Mouse (Mus musculus): ENCODE results near the gene Cdk5rap3. TPM values are rescaled to one million over a fixed set of nuclear protein-coding genes. Genes with fewer than 3 reads are reported as not detected.

The Cdk5rap3 gene
- polyA plus RNA-seq, 1 experiment from 2014 or later, result 107 TPM

DNA sequence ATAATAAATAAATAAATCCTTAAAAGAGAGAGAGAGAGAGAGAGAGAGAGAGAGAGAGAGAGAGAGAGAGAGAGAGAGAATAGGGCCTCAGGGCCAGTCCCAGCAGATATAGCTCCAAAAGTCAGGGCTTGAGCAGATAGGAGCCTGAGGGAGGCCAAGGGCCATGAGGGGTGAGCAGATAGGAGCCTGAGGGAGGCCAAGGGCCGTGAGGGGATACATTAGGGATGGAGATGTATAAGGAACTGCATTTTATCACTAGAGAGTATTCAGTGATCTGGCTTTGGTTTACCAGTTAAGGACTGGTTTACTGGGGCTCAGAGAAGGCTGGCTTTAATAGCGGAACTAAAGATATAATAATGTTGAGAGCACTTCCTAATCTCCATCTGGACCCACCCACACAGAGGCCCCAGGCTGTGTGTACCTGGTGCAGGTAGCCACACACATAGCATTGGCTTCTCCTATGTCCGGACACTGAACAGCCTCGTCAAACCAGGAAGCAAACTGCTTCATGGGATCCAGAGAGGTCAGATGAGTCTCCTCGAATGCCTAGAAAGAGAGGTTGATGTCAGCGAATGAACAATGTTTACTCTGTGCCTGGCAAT, 25.8 kb upstream of the Cdk5rap3 start:
- DNase-seq (ENCODE audit: extremely low spot score, low spot score), result no peak
- 86% methylated on average over 6 of the region's 6 CpGs for WGBS
- Histone ChIP-seq H3K36me3 (replicated peaks) (no peaks in the 10 kb centered on the region; the same call in none of the 2 replicates), H3K27me3 (ENCODE audit: poor library complexity, severe bottlenecking) (peaks cover 15% of the 10 kb centered on the region), H3K4me1 (peaks cover 38% of the 10 kb centered on the region), H3K4me3 (0 out of 2 replicates have a peak overlapping the region, but pooled peaks have one; percentile 14), H3K9me3 (no peaks in the 10 kb centered on the region), H3K27ac (no peak overlapping the region)

DNA sequence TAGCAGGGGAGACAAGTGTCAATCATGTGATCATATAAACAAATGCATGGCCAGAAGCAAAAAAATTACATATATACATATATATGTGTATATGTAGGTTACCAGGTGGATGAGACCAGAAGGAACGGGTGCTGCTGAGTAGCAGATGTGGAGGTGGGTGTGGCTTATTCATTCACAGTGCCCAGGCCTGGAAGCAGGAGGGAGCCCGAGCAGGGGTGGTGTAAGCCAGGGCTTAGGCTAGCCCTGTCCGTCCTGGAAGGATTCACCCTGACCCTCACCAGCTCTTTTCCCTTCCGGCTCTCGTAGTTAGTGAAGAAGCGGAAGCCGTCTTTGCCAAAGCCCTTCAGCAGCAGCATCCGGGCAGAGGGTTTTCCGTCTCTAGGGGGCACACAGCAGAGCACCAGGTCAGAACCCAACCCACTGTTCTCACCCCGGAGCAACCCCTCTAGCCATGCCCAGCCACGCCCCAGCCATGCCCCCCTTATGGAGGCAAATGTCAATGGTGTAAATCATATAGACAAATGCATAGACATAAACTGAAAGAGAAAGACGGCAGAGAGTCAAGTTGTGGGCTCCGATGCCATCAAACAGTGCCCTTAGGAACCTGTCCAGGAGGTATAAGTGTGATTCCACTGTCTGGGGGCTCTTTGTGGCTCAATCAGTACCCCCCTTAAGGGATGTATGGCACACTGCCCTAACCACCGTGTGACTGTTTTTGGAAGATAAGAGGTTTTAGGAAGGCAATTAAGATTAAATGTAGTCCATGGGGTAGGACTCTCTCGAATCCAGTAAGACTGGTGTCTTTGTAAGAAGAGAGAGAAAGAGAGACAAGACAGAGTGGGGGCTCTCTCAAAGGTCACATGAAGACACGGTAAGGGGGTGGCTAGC, 24.5 kb upstream of the Cdk5rap3 start:
- Histone ChIP-seq H3K4me1 (peaks cover 29% of the 10 kb centered on the region), H3K4me3 (no peak overlapping the region; the same call in none of the 2 replicates), H3K36me3 (replicated peaks) (no peaks in the 10 kb centered on the region; the same call in 1 of the 2 replicates), H3K9me3 (no peaks in the 10 kb centered on the region), H3K27me3 (ENCODE audit: poor library complexity, severe bottlenecking) (peaks cover 15% of the 10 kb centered on the region), H3K27ac (0 out of 2 replicates have a peak overlapping the region, but pooled peaks have one; percentile 30)
- DNase-seq (ENCODE audit: extremely low spot score, low spot score), result no peak
- 81% methylated on average over 16 of the region's 16 CpGs for WGBS

DNA sequence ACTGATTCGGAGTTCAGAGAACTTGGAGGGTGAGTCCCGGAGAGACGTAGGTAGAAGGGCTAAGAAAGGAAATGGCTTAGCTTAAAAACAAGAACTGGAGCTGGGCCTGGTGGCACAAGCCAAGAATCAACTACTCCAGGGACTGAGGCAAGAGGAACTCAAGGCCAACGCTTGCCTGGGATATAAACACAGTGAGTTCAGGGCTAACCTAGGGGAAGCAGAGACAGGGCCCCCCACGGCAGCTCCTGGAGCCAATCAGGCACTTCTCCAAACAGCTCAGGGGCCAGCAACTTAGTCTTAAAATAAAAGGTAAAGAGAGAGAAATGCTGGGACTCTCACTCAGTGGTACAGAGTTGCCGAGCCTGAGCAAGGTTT, 22.1 kb upstream of the Cdk5rap3 start:
- no peak for DNase-seq (ENCODE audit: extremely low spot score, low spot score)
- no peaks in the 10 kb centered on the region for H3K9me3 ChIP-seq
- H3K27me3 ChIP-seq (ENCODE audit: poor library complexity, severe bottlenecking), result peaks cover 5% of the 10 kb centered on the region
- H3K27ac ChIP-seq, result no peak overlapping the region
- H3K4me3 ChIP-seq, result no peak overlapping the region
- 89% methylated on average over 6 of the region's 6 CpGs for WGBS
- peaks cover 20% of the 10 kb centered on the region for H3K4me1 ChIP-seq
- no peaks in the 10 kb centered on the region; the same call in 1 of the 2 replicates for H3K36me3 ChIP-seq (replicated peaks)

DNA sequence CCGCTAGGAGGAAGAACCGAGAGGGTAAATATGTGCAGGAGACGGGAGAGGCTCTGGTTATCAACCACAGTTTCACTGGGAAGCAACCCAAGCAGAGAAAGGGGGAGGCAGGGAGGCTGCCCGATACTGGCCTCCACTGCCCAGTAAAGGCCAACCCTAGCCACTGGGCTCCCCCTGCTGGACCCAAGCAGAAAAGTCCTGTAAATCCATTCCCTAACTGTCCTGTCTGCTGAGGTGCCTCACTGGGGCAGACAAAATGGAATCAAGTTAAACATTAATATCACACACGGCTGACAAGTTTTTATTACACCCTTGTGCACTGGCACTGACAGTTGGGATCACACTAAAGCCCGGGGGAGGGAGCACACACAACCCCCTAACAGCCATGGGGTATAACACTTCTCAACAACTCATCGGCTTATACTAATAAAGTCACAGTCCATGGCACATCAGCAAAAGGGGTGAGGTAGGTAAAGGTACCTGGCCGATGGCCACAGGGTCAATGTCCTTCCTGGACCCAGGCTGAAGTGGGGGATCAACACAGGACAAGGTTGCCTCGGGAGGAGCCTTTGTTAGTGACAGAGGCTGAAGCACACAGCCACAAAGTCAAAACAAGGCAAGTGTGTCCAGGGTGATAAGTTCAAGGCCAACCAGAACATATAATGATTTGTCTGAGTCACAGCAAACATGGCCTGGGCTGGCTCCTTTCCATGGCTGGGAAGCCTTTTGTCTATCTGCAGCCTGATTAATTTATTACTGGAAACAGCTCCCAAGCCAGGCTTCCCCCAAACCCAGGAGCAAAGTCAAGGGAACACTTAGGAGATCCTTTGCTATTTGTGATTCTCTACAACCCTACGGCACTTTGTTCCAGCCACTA, 21.5 kb upstream of the Cdk5rap3 start:
- H3K27me3 ChIP-seq (ENCODE audit: poor library complexity, severe bottlenecking), result peaks cover 3% of the 10 kb centered on the region
- peak overlapping the region; percentile 65 for H3K27ac ChIP-seq
- no peaks in the 10 kb centered on the region for H3K9me3 ChIP-seq
- 61% methylated on average over 10 of the region's 10 CpGs for WGBS
- no peak overlapping the region for H3K4me3 ChIP-seq
- DNase-seq (ENCODE audit: extremely low spot score, low spot score), result peak; percentile 36
- no peaks in the 10 kb centered on the region; the same call in 1 of the 2 replicates for H3K36me3 ChIP-seq (replicated peaks)
- H3K4me1 ChIP-seq, result peaks cover 17% of the 10 kb centered on the region

GRCm38 (mm10) chr11:96935872-96936650, 19.8 kb upstream of the Cdk5rap3 start:
- Histone ChIP-seq H3K4me1 (peaks cover 23% of the 10 kb centered on the region), H3K27me3 (ENCODE audit: poor library complexity, severe bottlenecking) (no peaks in the 10 kb centered on the region), H3K4me3 (no peak overlapping the region), H3K27ac (no peak overlapping the region), H3K36me3 (replicated peaks) (no peaks in the 10 kb centered on the region; the same call in 1 of the 2 replicates), H3K9me3 (no peaks in the 10 kb centered on the region)
- 88% methylated on average over 9 of the region's 9 CpGs for WGBS
- DNase-seq (ENCODE audit: extremely low spot score, low spot score), result no peak

- Histone ChIP-seq H3K9me3 (no peaks in the 10 kb centered on the region), H3K27ac (peak overlapping the region; percentile 82), H3K36me3 (replicated peaks) (no peaks in the 10 kb centered on the region; the same call in 1 of the 2 replicates), H3K4me1 (peaks cover 20% of the 10 kb centered on the region), H3K4me3 (peak overlapping the region; percentile 36), H3K27me3 (ENCODE audit: poor library complexity, severe bottlenecking) (peaks cover 7% of the 10 kb centered on the region)
- 22% methylated on average over 12 of the region's 12 CpGs for WGBS
- peak; percentile 67 for DNase-seq (ENCODE audit: extremely low spot score, low spot score)
These were observed 18.6 kb upstream of the Cdk5rap3 start for GRCm38 (mm10) chr11:96934921-96935356.

- Histone ChIP-seq H3K4me1 (peaks cover 33% of the 10 kb centered on the region), H3K9me3 (no peaks in the 10 kb centered on the region), H3K4me3 (no peak overlapping the region), H3K36me3 (replicated peaks) (no peaks in the 10 kb centered on the region), H3K27ac (no peak overlapping the region), H3K27me3 (ENCODE audit: poor library complexity, severe bottlenecking) (peaks cover 19% of the 10 kb centered on the region)
- 91% methylated on average over 13 of the region's 13 CpGs for WGBS
- no peak for DNase-seq (ENCODE audit: extremely low spot score, low spot score)
These were observed 17.4 kb upstream of the Cdk5rap3 start for GRCm38 (mm10) chr11:96933562-96934276.

DNA sequence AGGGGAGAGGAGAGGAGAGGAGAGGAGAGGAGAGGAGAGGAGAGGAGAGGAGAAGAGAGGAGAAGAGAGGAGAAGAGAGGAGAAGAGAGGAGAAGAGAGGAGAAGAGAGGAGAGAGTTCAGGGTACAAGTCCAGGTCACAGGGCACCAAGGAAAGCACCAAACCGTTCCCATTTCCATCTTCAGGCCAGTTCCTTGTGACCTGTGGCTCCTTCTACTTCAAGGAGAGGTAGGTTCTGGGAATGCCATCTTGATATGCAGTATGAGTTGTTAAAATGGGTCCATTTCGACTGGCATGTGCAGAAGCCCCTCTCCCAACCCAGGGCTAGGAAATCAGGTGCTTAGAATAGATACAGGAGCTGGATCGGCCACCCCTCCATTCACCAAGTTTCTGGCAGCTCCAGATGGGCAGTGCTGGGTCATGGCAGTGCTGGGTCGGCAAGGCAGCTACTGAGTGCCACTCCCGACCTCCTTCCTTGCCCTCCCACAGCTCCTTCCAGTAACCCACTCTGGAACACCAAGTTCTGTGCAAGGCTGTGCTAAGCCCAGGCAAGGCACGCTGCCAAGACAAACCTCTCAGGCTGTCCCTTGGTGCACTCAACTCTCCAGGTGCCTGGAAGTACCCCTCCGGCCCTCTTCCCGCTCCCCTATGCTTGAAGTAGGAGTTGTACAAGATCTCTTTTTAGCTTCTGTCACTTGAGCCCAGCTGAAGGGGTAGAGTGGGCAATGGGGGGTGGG, 15.2 kb upstream of the Cdk5rap3 start:
- Histone ChIP-seq H3K36me3 (replicated peaks) (no peaks in the 10 kb centered on the region), H3K27ac (0 out of 2 replicates have a peak overlapping the region, but pooled peaks have one; percentile 31), H3K4me3 (no peak overlapping the region), H3K27me3 (ENCODE audit: poor library complexity, severe bottlenecking) (peaks cover 32% of the 10 kb centered on the region), H3K9me3 (no peaks in the 10 kb centered on the region), H3K4me1 (peaks cover 30% of the 10 kb centered on the region)
- WGBS, result 66% methylated on average over 8 of the region's 8 CpGs
- no peak for DNase-seq (ENCODE audit: extremely low spot score, low spot score)

- H3K27ac ChIP-seq, result peak overlapping the region; percentile 8; the same call in 1 of the 2 replicates
- peaks cover 33% of the 10 kb centered on the region for H3K27me3 ChIP-seq (ENCODE audit: poor library complexity, severe bottlenecking)
- peaks cover 25% of the 10 kb centered on the region for H3K4me1 ChIP-seq
- DNase-seq (ENCODE audit: extremely low spot score, low spot score), result no peak
- 78% methylated on average over 9 of the region's 9 CpGs for WGBS
- no peak overlapping the region for H3K4me3 ChIP-seq
- no peaks in the 10 kb centered on the region for H3K9me3 ChIP-seq
- H3K36me3 ChIP-seq (replicated peaks), result no peaks in the 10 kb centered on the region
These were observed 13.6 kb upstream of the Cdk5rap3 start for GRCm38 (mm10) chr11:96929766-96930331.

- 0 out of 2 replicates have a peak overlapping the region, but pooled peaks have one; percentile 1 for H3K4me3 ChIP-seq
- WGBS, result 20% methylated on average over 13 of the region's 13 CpGs
- peaks cover 33% of the 10 kb centered on the region for H3K27me3 ChIP-seq (ENCODE audit: poor library complexity, severe bottlenecking)
- H3K9me3 ChIP-seq, result no peaks in the 10 kb centered on the region
- peak overlapping the region; percentile 8 for H3K27ac ChIP-seq
- peaks cover 21% of the 10 kb centered on the region; the same call in 1 of the 2 replicates for H3K4me1 ChIP-seq
- no peaks in the 10 kb centered on the region for H3K36me3 ChIP-seq (replicated peaks)
- no peak for DNase-seq (ENCODE audit: extremely low spot score, low spot score)
These were observed 12.9 kb upstream of the Cdk5rap3 start for GRCm38 (mm10) chr11:96929096-96929765.
